Mouse (Mus musculus) embryonic facial prominence, embryonic 15.5 days (tissue): ENCODE measurements around the gene Olfr689. TPM values are rescaled to one million over a fixed set of nuclear protein-coding genes. Genes with fewer than 3 reads are reported as not detected.

Experiments used
- ATAC-seq: fragments of 200-750 bp; cut with Nextera tagmentation; 2 replicates; pipeline ENCODE4 v1.8.0; 2017; ENCODE audit warnings: low read depth, moderate TSS enrichment; ENCODE audit not compliant: insufficient number of reproducible peaks, low FRiP score, low TSS enrichment
- H3K27ac ChIP-seq: fragments of 300-500 bp; sonication (generic); replicated peaks from 2 replicates; pipeline ENCODE4 v1.5.1; 2015; ENCODE audit warnings: mild to moderate bottlenecking, inconsistent platforms
- H3K27me3 ChIP-seq: fragments of 300-500 bp; sonication (generic); 2 replicates; pipeline ENCODE4 v1.6.1; 2015; ENCODE audit warnings: inconsistent platforms
- H3K36me3 ChIP-seq: fragments of 300-500 bp; sonication (generic); 2 replicates; pipeline ENCODE4 v1.6.1; 2015; ENCODE audit warnings: mild to moderate bottlenecking, inconsistent platforms
- H3K4me1 ChIP-seq: fragments of 300-500 bp; sonication (generic); 2 replicates; pipeline ENCODE4 v1.6.1; 2015; ENCODE audit warnings: inconsistent platforms
- H3K4me2 ChIP-seq: fragments of 300-500 bp; sonication (generic); replicated peaks from 2 replicates; pipeline ENCODE4 v1.6.1; 2015; ENCODE audit warnings: mild to moderate bottlenecking, inconsistent platforms
- H3K4me3 ChIP-seq: fragments of 300-500 bp; sonication (generic); replicated peaks from 2 replicates; pipeline ENCODE4 v1.5.1; 2015; ENCODE audit warnings: mild to moderate bottlenecking, inconsistent platforms
- H3K9ac ChIP-seq: fragments of 300-500 bp; sonication (generic); 2 replicates; pipeline ENCODE4 v1.6.1; 2015; ENCODE audit warnings: inconsistent platforms
- H3K9me3 ChIP-seq: fragments of 300-500 bp; sonication (generic); replicated peaks from 2 replicates; pipeline ENCODE4 v1.6.1; 2016; ENCODE audit warnings: inconsistent platforms
- WGBS: fragments of 180-500 bp; shearing (Covaris S2); methylation state at CpG from one replicate; pipeline ENCODE4 v1.1.7; 2015; 5-methylcytosine and 5-hydroxymethylcytosine counted together
- polyA plus RNA-seq: library from polyadenylated mRNA; unstranded; fragments of >200 nt; fragmentation: Nextera tagmentation; extraction: Ambion mirVana; gene quantifications from 2 replicates; pipeline ENCODE4 v1.2.1, GENCODE M21; 2015

Gene Olfr689
- polyA plus RNA-seq, 1 experiment from 2014 or later: 0.53 TPM

GRCm38 (mm10) chr7:105367930-105368329 is 57.0 kb downstream of the Olfr689 start, which contains the start of gene Olfr692:
Olfr692 (plus strand) TSS chr7:105368230.
- WGBS: 100% methylated on average over 1 of the region's 1 CpGs
- no peak within 1 kb of the TSS for H3K9ac ChIP-seq
- no peak within 1 kb of the TSS for H3K4me2 ChIP-seq
- H3K36me3 ChIP-seq: 0 out of 2 replicates have a peak, but pooled peaks cover 4% of the 10 kb centered on the region
- no peaks in the 10 kb centered on the region for H3K4me1 ChIP-seq
- H3K4me3 ChIP-seq: no peak within 1 kb of the TSS
- no peak within 1 kb of the TSS for H3K27ac ChIP-seq
- H3K9me3 ChIP-seq: no peaks in the 10 kb centered on the region
- H3K27me3 ChIP-seq: no peaks in the 10 kb centered on the region
- ATAC-seq: no peak

- WGBS: 90% methylated on average over 4 of the region's 4 CpGs
- H3K27me3 ChIP-seq: no peaks in the 10 kb centered on the region
- H3K9ac ChIP-seq: no peak overlapping the region
- H3K36me3 ChIP-seq: peaks cover 7% of the 10 kb centered on the region; the same call in 1 of the 2 replicates
- H3K27ac ChIP-seq: no peak overlapping the region
- no peak overlapping the region for H3K4me2 ChIP-seq
- H3K4me3 ChIP-seq: no peak overlapping the region
- no peaks in the 10 kb centered on the region for H3K9me3 ChIP-seq
- no peaks in the 10 kb centered on the region for H3K4me1 ChIP-seq
- ATAC-seq: no peak; the same call in 1 of the 2 replicates
Measured at GRCm38 (mm10) chr7:105368521-105368920, 57.6 kb downstream of the Olfr689 start.

Other genes starting within 250 kb of the Olfr689 start
- gene Olfr678, start 246.7 kb upstream of the Olfr689 start, polyA plus RNA-seq: not detected in 2 replicates
- 0.04 and 0.21 TPM in 2 replicates for gene Olfr679, start 230.0 kb upstream of the Olfr689 start, polyA plus RNA-seq
- not detected in 2 replicates for gene Olfr680-ps1, start 218.3 kb upstream of the Olfr689 start, polyA plus RNA-seq
- gene Olfr681, start 194.3 kb upstream of the Olfr689 start, polyA plus RNA-seq: 0.11 and 0.71 TPM in 2 replicates
- 0.61 TPM in 1 of 2 replicates, not detected in the other for gene Olfr683, start 164.2 kb upstream of the Olfr689 start, polyA plus RNA-seq
- gene Olfr684, start 147.5 kb upstream of the Olfr689 start, polyA plus RNA-seq: not detected in 2 replicates
- gene Olfr685, start 125.2 kb upstream of the Olfr689 start, polyA plus RNA-seq: 0.25 and 0.27 TPM in 2 replicates
- gene Olfr686, start 103.7 kb upstream of the Olfr689 start, polyA plus RNA-seq: 0.09 TPM in 1 of 2 replicates, not detected in the other
- 0.17 TPM in 1 of 2 replicates, not detected in the other for gene Olfr688, start 23.1 kb upstream of the Olfr689 start, polyA plus RNA-seq
- 0.13 and 0.24 TPM in 2 replicates for gene Olfr690, start 22.9 kb downstream of the Olfr689 start, polyA plus RNA-seq
- 0.33 and 0.41 TPM in 2 replicates for gene Olfr691, start 31.1 kb downstream of the Olfr689 start, polyA plus RNA-seq
- 0.33 and 0.39 TPM in 2 replicates for gene Olfr692, start 57.1 kb downstream of the Olfr689 start, polyA plus RNA-seq
- not detected in 2 replicates for gene Gm5901, start 63.9 kb downstream of the Olfr689 start, polyA plus RNA-seq
- gene Fam160a2, start 88.9 kb downstream of the Olfr689 start, polyA plus RNA-seq: 41.3 and 44.0 TPM in 2 replicates
- 0.51 and 0.87 TPM in 2 replicates for gene Cnga4, start 93.4 kb downstream of the Olfr689 start, polyA plus RNA-seq
- gene Cckbr, start 114.6 kb downstream of the Olfr689 start, polyA plus RNA-seq: 0.48 and 0.49 TPM in 2 replicates
- 150 and 156 TPM in 2 replicates for gene Cavin3, start 171.1 kb downstream of the Olfr689 start, polyA plus RNA-seq
- gene Smpd1, start 243.2 kb downstream of the Olfr689 start, polyA plus RNA-seq: 54.6 and 58.9 TPM in 2 replicates